23 mouse cellular contexts compared by ENCODE assay signal in genomic region chr7:75899102-75899501, GRCm38 (mm10). TPM values are rescaled to one million over a fixed set of nuclear protein-coding genes. Genes with fewer than 3 reads are reported as not detected.
DNase-seq lines count a peak whose midpoint lies in the region; ATAC-seq and TF ChIP-seq lines count a peak whose summit lies in the region.
"Had no signal": no experiment of that assay in that cellular context is flagged by ENCODE, and none has a peak within 500 bp of the region (broad histone marks: within the 10 kb centered on the region; RNA-seq: fewer than 3 reads in every experiment).

No protein-coding gene starts in this region.

- no peaks in the 10 kb centered on the region for H3K9me3 ChIP-seq in hindbrain, embryonic 10.5 days
- H3K9me3 ChIP-seq in hindbrain, embryonic 14.5 days (ENCODE audit: control insufficient read depth, low read length): no peaks in the 10 kb centered on the region
- H3K9me3 ChIP-seq in liver, postnatal 0 days (ENCODE audit: low read length): no peaks in the 10 kb centered on the region
- H3K9me3 ChIP-seq: embryonic facial prominence, embryonic 10.5 days; embryonic facial prominence, embryonic 13.5 days; forebrain, embryonic 12.5 days; G1E had no signal

- H3K9ac ChIP-seq in hindbrain, embryonic 14.5 days: no peak overlapping the region
- no peak overlapping the region for H3K9ac ChIP-seq in liver, postnatal 0 days (replicated peaks)
- H3K9ac ChIP-seq: embryonic facial prominence, embryonic 13.5 days; forebrain, embryonic 12.5 days had no signal

- H3K4me1 ChIP-seq in hindbrain, embryonic 10.5 days (replicated peaks): peaks cover 11% of the 10 kb centered on the region
- H3K4me1 ChIP-seq in hindbrain, embryonic 14.5 days (replicated peaks; ENCODE audit: control insufficient read depth, insufficient read depth, low read length): no peaks in the 10 kb centered on the region
- peaks cover 4% of the 10 kb centered on the region for H3K4me1 ChIP-seq in liver, postnatal 0 days (ENCODE audit: insufficient read depth)
- H3K4me1 ChIP-seq: embryonic facial prominence, embryonic 10.5 days; embryonic facial prominence, embryonic 13.5 days; forebrain, embryonic 12.5 days had no signal

- DNase-seq in hindbrain, embryonic 10.5 days (ENCODE audit: low spot score): no peak
- DNase-seq in hindbrain, embryonic 14.5 days (ENCODE audit: low spot score): no peak
- DNase-seq in liver, postnatal 0 days: no peak
- no peak for DNase-seq in liver
- DNase-seq in retina, embryonic 14.5 days (ENCODE audit: low spot score): peak; percentile 41
- no peak for DNase-seq in retina, postnatal 1 day
- no peak for DNase-seq in spleen, postnatal 10 days (ENCODE audit: low spot score in 2 of 2)
- DNase-seq: B cell, adult 2 months; cerebellum, adult 18-20 months; cerebellum, adult 9-10 months; cerebellum, postnatal 14 days; gastrocnemius, postnatal 10 days; gastrocnemius, postnatal 36 days; heart, adult 11 months had no signal

- H3K4me2 ChIP-seq in hindbrain, embryonic 14.5 days (replicated peaks): no peak overlapping the region
- H3K4me2 ChIP-seq in liver, postnatal 0 days (ENCODE audit: low read depth, low read length): no peak overlapping the region
- H3K4me2 ChIP-seq: embryonic facial prominence, embryonic 13.5 days; forebrain, embryonic 12.5 days; heart, embryonic 11.5 days had no signal

- H3K27me3 ChIP-seq in hindbrain, embryonic 10.5 days (ENCODE audit: insufficient read depth, poor library complexity, severe bottlenecking): no peaks in the 10 kb centered on the region
- H3K27me3 ChIP-seq in hindbrain, embryonic 14.5 days (ENCODE audit: control insufficient read depth, insufficient read depth, low read length): no peaks in the 10 kb centered on the region
- no peaks in the 10 kb centered on the region for H3K27me3 ChIP-seq in liver, postnatal 0 days (ENCODE audit: insufficient read depth, low read length)
- H3K27me3 ChIP-seq: embryonic facial prominence, embryonic 13.5 days; forebrain, embryonic 12.5 days had no signal

- no peaks in the 10 kb centered on the region for H3K36me3 ChIP-seq in hindbrain, embryonic 10.5 days
- H3K36me3 ChIP-seq in hindbrain, embryonic 14.5 days (replicated peaks; ENCODE audit: control insufficient read depth, insufficient read depth): no peaks in the 10 kb centered on the region
- H3K36me3 ChIP-seq in liver, postnatal 0 days (replicated peaks; ENCODE audit: insufficient read depth, low read length): no peaks in the 10 kb centered on the region
- H3K36me3 ChIP-seq: embryonic facial prominence, embryonic 10.5 days; embryonic facial prominence, embryonic 13.5 days; forebrain, embryonic 12.5 days; G1E had no signal

- no peak for ATAC-seq in hindbrain, embryonic 14.5 days (ENCODE audit: low FRiP score)
- peak; percentile 29; the same call in 1 of the 2 replicates for ATAC-seq in liver, postnatal 0 days
- ATAC-seq: forebrain, embryonic 16.5 days; hindbrain, embryonic 16.5 days; Patski had no signal

- H3K27ac ChIP-seq in hindbrain, embryonic 10.5 days: peak overlapping the region; percentile 59; the same call in 1 of the 2 replicates
- no peak overlapping the region for H3K27ac ChIP-seq in hindbrain, embryonic 14.5 days
- no peak overlapping the region for H3K27ac ChIP-seq in liver, postnatal 0 days (ENCODE audit: low read depth)
- H3K27ac ChIP-seq: embryonic facial prominence, embryonic 10.5 days; embryonic facial prominence, embryonic 13.5 days; forebrain, embryonic 12.5 days had no signal

- WGBS in hindbrain, embryonic 10.5 days: 46% methylated on average over 6 of the region's 6 CpGs
- WGBS in hindbrain, embryonic 14.5 days: 37% methylated on average over 6 of the region's 6 CpGs
- 51% methylated on average over 6 of the region's 6 CpGs for WGBS in liver, postnatal 0 days (ENCODE audit: insufficient replicate concordance)

- TF ChIP-seq CTCF in liver, postnatal 0 days (IDR thresholded peaks at IDR 0.05; ENCODE audit: low read depth): no peak

- H3K4me3 ChIP-seq in hindbrain, embryonic 10.5 days: no peak overlapping the region
- no peak overlapping the region for H3K4me3 ChIP-seq in hindbrain, embryonic 14.5 days (replicated peaks; ENCODE audit: low read length)
- no peak overlapping the region for H3K4me3 ChIP-seq in liver, postnatal 0 days (ENCODE audit: low read depth, low read length)
- H3K4me3 ChIP-seq: embryonic facial prominence, embryonic 10.5 days; embryonic facial prominence, embryonic 13.5 days; erythroblast, embryonic 14.5 days; forebrain, embryonic 12.5 days had no signal

- no peak for TF ChIP-seq EP300 in liver, postnatal 0 days (IDR thresholded peaks at IDR 0.05; ENCODE audit: low read depth)

RNA-seq across cellular contexts. Expression of gene Klhl25, which starts 51.0 kb away (rescaled TPM):
- 22.8 and 24.6 TPM in 2 replicates for polyA plus RNA-seq in hindbrain, embryonic 10.5 days (2016; fragmentation: Nextera tagmentation; extraction: Ambion mirVana)
- 24.4 and 29.0 TPM in 2 replicates for polyA plus RNA-seq in hindbrain, embryonic 14.5 days (2014; fragmentation: Nextera tagmentation; extraction: Ambion mirVana)
- 13.0 and 13.5 TPM in 2 replicates for polyA plus RNA-seq in liver, postnatal 0 days (2015; fragmentation: Nextera tagmentation; extraction: Ambion mirVana)
